Mouse (Mus musculus): ENCODE results near the gene Fyn. TPM values are rescaled to one million over a fixed set of nuclear protein-coding genes. Genes with fewer than 3 reads are reported as not detected.

Gene Fyn
- 100 to 1,000 TPM; 176 to 188 TPM for total RNA-seq (2021)

- no peak for DNase-seq (ENCODE audit: extremely low spot score in 1 of 2, low spot score in 2 of 2)
- intact Hi-C loops (cut with DNase I) = no loop called here
Measured at GRCm38 (mm10) chr10:39368572-39369135, at the start of gene Fyn. TSS of gene Fyn (plus strand) at chr10:39368855.

DNA sequence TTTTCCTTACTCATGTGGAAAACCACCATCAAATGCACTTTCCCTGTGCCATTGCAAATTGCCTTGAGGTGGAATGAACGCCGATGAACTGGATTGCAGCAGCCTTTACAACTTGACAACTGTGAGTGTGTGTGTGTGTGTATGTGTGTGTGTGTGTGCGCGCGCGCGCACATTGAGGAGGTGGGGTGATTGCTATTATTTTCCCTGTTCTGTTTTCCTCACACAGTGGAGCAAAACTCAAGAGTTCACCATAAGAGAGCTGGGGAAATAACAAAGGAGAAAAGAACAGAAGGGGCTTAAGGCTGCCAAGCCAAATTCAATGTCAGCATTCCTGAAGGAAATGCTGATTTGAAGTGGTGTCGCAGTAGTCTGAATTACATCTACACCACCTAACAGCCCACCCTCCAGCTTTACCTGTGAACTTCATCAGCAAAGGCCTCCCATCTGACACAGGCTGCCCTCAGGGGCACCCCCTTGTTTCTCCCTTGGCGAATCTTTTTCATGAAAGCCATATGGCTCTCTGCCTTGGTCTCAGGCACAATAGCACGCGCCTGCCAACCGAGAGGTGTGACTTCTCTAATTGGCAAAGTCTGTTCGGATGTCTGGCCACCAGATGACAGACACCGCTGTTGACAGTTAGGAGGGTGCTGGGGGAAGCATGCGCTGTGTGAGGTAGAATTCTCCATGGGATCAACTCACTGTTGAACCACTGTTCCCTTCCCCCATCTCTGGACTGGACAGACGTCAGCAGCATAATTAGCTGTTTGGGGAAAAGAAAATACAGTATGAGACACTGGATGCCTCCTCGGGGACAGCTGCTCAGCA is 47.6 kb upstream of the Fyn start:
- peak; percentile 2 to 31 for DNase-seq (ENCODE audit: extremely low spot score in 1 of 2, low spot score in 2 of 2)
- intact Hi-C loops (cut with DNase I) = no loop called here

DNA sequence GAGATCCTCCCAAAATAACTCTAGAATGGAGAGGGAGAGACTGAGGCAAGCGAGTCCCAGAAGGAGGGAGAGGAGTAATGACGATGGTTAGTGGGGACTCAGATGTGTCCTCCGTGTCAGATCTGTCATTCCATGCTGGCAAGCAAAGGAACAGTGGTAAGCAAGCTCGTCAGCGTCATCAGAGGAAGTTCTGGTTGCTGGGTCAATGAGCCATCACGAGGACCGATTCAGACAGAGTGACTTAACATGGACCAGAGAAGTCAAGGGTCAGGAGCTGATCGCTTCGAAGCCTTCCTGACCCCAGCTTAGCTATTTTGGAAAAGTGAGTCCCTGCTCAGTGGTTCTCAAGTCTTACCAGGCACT is 47.1 kb upstream of the Fyn start:
- DNase-seq (ENCODE audit: extremely low spot score in 1 of 2, low spot score in 2 of 2) = no peak
- intact Hi-C loops (cut with DNase I) = no loop called here

GRCm38 (mm10) chr10:39322143-39322542 is 46.5 kb upstream of the Fyn start:
- intact Hi-C loops (cut with DNase I) = loop anchor here (2.0 kb wide), 1 partner anchor 13 kb away; no protein-coding TSS in a partner anchor
- no peak for DNase-seq (ENCODE audit: extremely low spot score in 1 of 2, low spot score in 2 of 2)

DNA sequence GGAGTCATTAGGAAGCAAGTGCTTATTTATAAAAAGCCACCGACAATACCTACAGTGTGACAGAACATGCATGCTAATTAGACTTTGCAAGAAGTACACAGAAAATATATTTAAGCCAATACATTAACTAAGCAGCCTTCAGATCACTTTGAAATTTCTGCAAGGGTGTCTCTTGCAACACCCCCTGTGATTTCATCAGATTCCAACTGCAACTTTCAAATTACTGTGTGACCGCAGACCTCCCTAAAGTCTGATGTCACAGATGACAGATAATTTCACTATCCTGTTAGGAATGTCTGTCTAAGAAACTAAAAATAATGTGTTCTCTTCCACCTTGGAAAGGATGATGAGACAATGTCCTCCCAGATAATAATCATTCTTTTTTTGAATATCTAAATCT is 44.4 kb upstream of the Fyn start:
- intact Hi-C loops (cut with DNase I) = no loop called here
- DNase-seq (ENCODE audit: extremely low spot score in 1 of 2, low spot score in 2 of 2) = no peak

DNA sequence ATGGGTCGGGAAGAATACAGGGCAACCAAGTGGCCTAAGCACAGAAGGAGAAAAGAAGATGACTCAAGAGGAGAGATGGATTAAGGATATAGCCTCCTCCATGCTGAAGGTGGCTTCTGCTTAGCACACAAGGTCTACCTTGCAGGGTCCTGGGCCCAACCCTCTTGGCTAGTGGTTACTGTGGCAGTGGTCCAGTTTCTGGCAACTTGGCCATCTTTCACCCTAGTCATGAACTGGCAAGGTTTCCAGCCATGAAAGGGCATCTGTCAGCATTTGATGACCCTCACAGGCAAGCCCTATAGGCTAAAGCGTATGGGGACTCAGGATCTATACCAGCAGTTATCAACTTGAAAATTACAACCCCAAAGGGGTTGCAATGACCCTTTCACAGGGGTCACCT is 40.0 kb upstream of the Fyn start:
- no peak for DNase-seq (ENCODE audit: extremely low spot score in 1 of 2, low spot score in 2 of 2)
- intact Hi-C loops (cut with DNase I) = no loop called here

- DNase-seq (ENCODE audit: extremely low spot score in 1 of 2, low spot score in 2 of 2) = no peak
- intact Hi-C loops (cut with DNase I) = no loop called here
Measured at GRCm38 (mm10) chr10:39334320-39334719, 34.3 kb upstream of the Fyn start.

DNA sequence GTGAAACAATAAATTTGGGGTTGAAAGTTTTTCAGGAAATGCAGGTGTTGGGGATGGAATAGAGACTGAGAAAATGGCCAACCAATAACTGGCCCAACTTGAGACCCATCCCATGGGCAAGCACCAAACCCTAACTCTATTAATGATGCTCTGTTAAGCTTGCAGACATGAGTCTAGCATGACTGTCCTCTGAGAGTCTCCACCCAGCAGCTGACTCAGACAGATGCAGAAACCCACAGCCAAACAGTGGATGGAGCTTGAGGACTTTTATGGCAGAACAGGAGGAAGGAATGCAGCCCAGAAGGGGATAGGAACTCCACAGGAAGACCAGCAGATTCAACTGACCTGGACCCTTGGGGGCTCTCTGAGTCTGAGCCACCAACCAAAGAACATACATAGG is 32.8 kb upstream of the Fyn start:
- intact Hi-C loops (cut with DNase I) = no loop called here
- no peak for DNase-seq (ENCODE audit: extremely low spot score in 1 of 2, low spot score in 2 of 2)

GRCm38 (mm10) chr10:39339189-39339968 is 29.3 kb upstream of the Fyn start:
- no peak for DNase-seq (ENCODE audit: extremely low spot score in 1 of 2, low spot score in 2 of 2)
- intact Hi-C loops (cut with DNase I) = no loop called here

GRCm38 (mm10) chr10:39339969-39340236 is 28.8 kb upstream of the Fyn start:
- no peak for DNase-seq (ENCODE audit: extremely low spot score in 1 of 2, low spot score in 2 of 2)
- intact Hi-C loops (cut with DNase I) = no loop called here

GRCm38 (mm10) chr10:39343551-39343950 is 25.1 kb upstream of the Fyn start:
- intact Hi-C loops (cut with DNase I) = no loop called here
- no peak for DNase-seq (ENCODE audit: extremely low spot score in 1 of 2, low spot score in 2 of 2)

- intact Hi-C loops (cut with DNase I) = no loop called here
- DNase-seq (ENCODE audit: extremely low spot score in 1 of 2, low spot score in 2 of 2) = no peak
Measured at GRCm38 (mm10) chr10:39345921-39346320, 22.7 kb upstream of the Fyn start.

DNA sequence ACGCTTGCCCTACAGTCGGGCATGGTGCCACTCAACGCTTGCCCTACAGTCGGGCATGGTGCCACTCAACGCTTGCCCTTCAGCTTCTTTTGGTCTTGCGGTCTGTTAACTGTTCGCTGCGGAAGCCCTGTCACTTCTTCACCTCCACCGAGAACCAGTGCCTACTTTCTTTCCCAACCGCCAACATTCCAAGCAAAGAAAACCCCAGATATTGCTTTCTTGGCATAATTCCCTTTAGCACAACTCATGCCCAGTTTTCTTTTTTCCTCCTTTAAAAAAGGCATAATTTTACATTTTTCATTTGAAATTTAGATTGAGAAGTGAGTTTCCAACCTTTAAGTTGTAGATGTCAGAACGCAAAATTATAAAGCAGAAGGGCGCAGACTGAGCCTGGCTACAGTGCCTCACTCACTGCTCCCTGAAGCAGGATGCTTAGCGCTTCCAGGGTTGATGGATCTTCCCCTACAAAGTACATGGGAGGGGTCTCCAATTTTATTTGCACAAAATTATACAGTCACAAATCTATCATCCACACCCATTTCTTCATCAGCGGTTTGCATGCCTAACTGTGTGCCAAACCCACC is 18.8 kb upstream of the Fyn start:
- DNase-seq (ENCODE audit: extremely low spot score in 1 of 2, low spot score in 2 of 2) = no peak
- intact Hi-C loops (cut with DNase I) = no loop called here

GRCm38 (mm10) chr10:39364196-39364595 is 4.5 kb upstream of the Fyn start:
- DNase-seq (ENCODE audit: extremely low spot score in 1 of 2, low spot score in 2 of 2) = no peak
- intact Hi-C loops (cut with DNase I) = no loop called here

DNA sequence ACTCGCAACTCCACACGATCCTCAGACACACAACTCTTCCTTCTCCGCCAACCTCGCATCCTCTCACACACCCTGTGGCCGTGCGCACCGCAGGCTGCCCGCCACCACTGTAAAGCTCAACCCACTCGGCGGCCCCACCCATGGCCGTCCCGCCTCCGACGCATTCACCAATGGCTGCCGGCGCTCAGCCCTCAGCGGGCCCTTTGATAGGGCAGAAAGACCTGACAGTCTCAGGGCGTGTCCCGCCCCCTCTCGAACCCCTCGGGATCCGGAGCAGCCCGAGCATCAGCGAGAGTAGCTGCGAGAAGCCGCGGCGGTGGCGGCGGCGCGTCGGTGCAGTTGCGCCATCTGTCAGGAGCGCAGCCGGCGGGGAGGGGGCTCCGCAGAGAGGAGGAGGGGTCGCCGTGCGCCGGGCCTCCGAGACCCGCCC is 862 bp downstream of the Fyn start:
- peak; percentile 96 to 98 for DNase-seq (ENCODE audit: extremely low spot score in 1 of 2, low spot score in 2 of 2)
- intact Hi-C loops (cut with DNase I) = no loop called here

GRCm38 (mm10) chr10:39369977-39370785 is 1.5 kb downstream of the Fyn start:
- peak in 1 of 2 experiments; percentile 80 for DNase-seq (ENCODE audit: extremely low spot score in 1 of 2, low spot score in 2 of 2)

DNA sequence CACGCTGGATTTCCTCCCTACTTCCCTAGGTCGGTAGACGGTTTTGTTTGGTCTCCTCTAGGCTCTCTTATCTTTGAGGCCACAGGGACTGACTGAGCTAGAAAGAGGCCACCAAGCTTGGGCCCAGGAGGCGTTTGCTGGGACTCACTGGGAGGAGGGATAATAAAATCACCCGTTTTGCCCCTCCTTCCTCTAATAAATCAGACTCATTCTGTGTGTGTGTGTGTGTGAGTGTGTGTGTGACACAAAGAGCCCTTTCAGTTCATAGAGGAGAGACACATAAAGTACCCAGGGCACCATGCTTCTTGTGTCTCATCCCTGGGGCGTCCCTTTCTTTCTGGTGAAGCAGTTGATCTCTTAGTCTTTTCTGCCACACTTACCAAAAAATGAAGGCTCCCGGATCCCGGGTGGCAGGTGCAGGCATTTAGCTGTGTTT is 2.1 kb downstream of the Fyn start:
- intact Hi-C loops (cut with DNase I) = loop anchor here (5.0 kb wide), 3 partner anchors 129 to 199 kb away; no protein-coding TSS in a partner anchor
- DNase-seq (ENCODE audit: extremely low spot score in 1 of 2, low spot score in 2 of 2) = peak in 1 of 2 experiments; percentile 41

More at GRCm38 (mm10) chr10:39369977-39370785, 1.5 kb downstream of the Fyn start:
- intact Hi-C loops (cut with DNase I) = loop anchor here (5.0 kb wide), 3 partner anchors 128 to 198 kb away; no protein-coding TSS in a partner anchor

- intact Hi-C loops (cut with DNase I) = loop anchor here (5.0 kb wide), 3 partner anchors 129 to 199 kb away; no protein-coding TSS in a partner anchor
- no peak for DNase-seq (ENCODE audit: extremely low spot score in 1 of 2, low spot score in 2 of 2)
Measured at GRCm38 (mm10) chr10:39371467-39371866, 2.8 kb downstream of the Fyn start.

All from left cerebral cortex, postnatal 10 days (tissue).